Mouse (Mus musculus) kidney, adult 8-10 months (tissue): Measurements from ENCODE around the gene Chst11.

Experiments used
- DNase-seq, 2 experiments: peaks; one replicate each; pipeline ENCODE4 v3.0.0; 2022

Gene Chst11

DNA sequence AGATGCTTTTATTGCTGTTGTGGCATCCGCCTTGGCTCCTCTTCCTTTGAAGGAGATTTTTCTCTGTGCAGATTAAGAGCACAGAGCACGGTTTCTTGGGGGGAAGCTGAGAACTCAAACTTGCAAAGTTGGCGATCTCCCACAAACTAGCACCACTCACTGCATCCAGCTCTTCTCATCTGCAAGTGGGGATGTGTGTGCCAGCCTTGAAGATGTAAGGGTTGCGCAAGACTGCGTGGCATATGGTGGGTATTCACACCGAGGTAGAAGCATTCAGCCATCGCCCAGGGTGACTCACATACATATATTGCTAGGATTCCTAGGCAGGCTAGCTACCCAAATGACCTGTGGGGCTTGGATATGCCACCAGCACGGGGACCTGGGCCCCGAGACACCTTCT is 52.9 kb downstream of the Chst11 start:
- DNase-seq, result no peak

DNA sequence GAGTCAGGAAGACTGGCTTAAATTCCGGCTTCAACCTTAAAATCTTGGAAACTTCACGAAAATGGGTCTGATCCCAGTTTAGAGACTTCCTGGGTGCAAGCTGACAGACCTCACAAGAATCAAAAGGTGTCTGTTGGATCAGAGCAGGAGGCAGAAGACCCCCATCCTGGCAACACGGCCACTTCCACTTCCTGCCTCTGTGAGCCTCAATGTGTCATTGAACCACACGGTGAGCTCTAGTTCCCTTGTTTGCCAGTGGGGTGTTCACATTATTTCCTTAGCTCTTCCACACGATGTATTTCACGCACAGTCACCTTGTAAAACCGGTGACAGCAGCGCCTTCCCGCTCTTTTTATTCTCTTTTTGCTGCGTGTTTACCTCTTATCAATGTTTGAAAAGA is 54.1 kb downstream of the Chst11 start:
- no peak for DNase-seq

DNA sequence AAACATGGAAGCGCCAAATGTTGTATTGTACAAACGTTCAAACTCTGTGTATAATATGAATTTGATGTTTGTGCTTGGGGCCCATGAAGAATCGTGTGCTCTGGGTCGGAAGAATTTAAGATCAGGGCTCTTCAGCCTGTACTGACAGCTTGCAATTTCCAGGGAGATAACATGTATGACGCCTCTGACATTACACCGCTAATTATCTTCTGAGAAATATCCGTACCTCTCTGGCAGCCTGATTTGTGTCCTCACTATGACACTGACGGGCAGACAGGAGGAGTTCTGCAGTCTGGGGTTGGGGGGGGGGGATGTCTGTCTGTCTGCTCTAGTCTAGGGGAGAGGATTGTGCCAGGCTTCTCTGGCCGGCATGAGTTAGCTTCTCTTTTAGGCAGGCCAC is 56.6 kb downstream of the Chst11 start:
- DNase-seq, result no peak

DNA sequence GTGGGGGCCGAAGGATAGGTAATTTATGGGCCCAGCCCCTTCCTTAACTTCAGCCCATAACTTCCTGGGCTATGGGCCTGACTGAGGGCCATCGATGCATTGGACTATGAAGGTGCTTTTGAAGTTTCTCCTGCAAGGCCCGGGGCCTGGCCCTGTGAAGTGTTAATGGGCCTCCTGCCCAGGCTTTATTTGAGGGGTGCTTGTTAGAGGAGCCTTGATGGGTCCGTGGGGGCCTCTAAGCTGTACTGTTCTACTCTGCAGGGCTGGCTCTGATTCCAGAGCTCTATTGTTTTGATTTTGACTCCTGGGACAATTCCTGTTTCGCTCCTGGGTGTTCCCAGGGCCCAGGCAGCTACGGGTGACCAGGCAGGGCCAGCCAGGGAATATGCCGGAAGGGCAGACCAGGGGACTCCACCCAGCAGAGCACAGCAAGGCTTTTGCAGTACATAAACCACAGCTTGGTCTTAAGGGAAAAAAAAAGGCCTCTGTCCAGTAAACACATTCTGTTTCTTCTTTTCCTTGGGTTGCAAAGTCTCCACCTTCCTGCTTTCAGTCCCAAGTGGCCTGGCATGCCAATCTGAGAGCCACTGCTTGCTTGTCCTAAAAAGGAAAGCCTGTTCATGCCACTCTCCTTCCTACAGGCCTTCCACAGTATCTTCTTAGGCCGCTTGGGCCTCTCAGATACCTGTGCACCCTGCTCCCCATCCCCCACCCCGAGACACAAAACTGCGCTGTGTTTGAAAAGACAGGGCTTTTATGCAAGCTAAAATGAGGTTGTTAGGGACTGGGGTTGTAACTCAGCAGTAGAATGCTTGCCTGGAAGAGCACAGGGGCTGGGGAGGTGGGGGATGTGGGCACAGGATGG is 57.5 kb downstream of the Chst11 start:
- DNase-seq, result peak; percentile 72 to 74

DNA sequence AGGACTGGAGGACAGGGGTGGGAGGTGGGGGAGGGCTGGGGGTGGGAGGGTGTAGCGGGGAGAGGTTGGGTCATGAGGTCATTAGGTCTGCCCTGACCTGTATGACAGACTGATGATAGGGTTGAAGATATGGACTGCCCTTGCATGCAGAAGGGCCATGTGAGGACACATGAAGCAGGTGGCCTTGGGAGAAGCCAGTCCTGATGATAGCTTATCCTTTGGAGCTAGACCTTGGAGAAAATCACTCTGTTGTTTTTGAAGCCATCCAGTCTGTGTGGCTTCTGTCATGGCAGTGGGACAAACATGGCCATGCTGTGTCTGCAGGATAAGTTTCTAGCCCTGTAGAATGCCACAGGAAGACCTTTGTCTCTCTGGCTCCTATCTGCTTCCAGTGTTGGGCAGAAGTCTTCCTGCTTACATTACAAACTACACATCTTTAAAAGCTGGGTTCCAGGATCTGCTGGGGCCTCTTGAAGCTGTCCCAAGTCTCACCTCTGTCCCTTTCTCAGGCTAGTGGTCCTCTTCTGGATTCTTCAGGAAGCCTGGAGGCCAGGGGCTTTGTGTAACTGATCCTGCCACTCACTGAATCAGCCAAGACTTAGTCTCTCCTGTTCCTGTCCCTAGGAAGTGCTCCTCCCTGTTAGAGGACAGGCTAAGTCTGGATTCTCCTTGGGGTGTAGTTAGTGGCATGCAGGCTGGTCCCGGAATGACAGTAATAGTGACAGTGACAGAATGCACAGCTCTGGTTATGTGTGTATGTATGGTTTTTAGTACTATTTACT is 58.4 kb downstream of the Chst11 start:
- no peak for DNase-seq

DNA sequence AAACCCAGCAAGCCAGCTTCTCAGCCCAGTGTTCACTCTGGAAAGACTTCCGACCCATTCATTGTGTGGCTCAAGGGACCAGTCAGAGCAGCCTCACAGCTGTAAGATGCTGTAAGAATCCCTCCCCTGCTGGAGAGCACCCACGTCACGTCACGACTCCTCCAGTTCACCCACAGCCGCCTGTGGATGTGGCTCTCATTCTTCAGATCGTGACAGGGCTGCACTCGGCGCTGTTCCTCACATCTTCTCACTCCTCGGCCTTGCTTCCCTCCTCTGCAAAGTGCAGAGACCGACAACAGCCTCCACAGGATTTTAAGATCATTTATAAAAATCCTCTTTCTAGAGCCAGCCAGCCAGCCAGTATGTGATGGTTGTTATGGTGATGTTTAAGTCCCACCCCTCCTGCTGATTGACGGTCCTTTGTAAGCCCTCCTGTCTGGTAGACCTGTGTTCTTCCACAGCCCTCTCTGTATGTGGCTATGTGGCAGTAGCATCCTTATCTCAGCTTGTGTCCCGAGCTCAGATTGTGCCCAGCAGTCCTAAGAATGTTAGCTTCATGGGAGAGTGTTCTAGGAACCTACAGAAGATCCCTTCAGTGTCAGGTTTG is 64.0 kb downstream of the Chst11 start:
- DNase-seq, result no peak

DNA sequence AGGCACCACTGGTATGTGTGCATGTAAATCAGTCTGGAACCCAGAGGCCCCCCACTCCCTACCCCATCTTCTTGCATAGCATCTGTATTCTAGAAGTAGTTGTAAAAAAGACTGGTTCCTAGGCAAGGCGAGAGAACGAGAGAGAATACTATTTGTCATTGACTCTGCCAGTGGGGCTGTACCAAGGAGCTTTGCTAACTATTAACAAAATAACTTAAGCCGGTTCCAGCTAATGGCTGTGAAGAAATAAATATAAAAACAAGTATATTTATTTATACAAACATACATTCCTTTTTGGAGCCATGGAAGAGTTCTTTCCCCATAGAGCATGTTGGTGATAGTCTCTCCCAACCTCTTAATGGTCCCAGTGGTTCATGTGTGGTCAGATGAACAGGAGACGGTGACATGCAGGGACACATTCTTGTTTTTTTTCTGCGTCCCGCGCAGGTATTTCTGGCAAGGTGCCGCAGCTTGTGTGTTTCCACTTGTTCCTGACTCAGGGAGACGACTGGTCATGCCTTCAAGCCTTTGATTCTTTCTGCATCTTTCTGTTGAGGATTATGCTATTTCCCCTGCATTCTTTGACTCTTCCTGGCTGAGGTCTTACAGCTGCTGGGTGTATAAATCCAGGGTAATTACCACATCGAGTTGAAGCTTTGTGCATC is 68.7 kb downstream of the Chst11 start:
- DNase-seq, result peak; percentile 57 to 74

DNA sequence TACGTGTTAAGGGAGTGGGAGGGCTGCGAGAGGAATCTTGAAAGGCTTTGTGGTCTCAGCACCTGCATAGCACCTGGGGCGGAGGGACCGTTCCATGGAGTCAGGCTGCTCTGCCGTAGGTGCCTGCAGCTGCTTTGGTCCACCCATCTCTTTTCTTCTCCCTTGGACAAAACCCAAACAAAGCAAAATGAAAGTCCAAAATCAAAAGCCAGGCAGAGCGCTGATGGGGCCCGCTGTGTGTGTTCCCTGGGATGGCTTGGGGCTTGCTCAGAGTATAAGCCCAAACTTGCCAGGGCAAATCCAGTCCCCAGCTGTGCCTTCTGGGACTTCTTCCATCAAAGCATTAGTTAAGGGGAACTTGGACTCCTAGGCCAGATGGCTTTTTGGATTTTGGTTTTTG is 71.0 kb downstream of the Chst11 start:
- DNase-seq, result peak in 1 of 2 experiments; percentile 56

DNA sequence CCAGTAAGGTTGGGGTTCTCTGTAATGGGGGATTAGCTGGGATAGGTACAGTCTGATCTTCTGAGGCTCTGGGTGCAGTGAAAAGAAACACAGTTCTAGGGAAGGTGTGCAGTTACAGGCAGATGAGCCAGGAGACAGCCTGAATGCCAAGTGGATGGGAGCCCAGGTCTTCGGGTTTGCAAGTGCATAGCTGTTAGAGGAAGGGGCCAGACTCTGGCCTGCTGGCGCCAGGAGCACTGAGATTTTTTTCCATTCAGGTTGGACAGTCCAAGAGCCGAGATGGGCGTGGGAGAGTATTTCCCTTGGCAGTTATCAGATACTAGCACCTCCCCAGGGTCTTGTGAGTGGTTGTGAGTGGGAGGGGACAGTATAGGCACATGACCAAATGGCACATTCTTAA is 71.6 kb downstream of the Chst11 start:
- peak in 1 of 2 experiments; percentile 78 for DNase-seq

DNA sequence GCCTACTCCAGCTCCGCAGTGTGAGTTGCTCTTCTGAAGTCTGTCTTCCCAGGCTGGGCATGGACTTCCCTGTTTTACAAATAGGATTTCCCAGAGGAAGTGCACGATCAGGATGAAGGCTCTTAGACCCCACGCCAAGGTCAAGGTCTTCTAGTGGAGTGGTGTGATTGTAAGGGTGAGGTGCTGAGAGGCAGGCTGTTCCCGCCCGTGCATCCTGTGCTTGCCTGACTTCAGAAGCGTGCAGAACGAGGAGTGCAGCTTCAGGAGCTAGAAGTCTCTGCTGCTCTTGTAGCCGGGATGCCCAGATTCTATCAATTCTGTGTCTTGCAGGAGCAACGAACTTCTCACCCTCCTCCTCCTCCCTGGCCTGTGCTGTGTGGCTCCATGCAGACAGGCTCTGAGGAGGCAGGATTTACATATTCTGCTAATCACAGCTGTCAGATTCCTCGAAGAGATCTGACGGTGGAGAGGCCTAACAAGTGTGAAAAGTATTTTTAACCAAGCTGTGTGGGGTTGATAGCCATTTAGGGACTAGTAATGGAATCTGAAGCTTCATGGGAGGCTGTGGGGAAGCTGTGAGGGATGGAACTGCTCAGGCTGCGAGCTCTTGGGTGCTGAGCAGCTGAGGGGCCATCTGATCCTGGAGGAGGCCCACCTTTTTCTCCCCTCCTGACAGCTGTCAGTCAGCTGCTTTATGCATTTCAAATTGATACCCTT is 74.9 kb downstream of the Chst11 start:
- no peak for DNase-seq

DNA sequence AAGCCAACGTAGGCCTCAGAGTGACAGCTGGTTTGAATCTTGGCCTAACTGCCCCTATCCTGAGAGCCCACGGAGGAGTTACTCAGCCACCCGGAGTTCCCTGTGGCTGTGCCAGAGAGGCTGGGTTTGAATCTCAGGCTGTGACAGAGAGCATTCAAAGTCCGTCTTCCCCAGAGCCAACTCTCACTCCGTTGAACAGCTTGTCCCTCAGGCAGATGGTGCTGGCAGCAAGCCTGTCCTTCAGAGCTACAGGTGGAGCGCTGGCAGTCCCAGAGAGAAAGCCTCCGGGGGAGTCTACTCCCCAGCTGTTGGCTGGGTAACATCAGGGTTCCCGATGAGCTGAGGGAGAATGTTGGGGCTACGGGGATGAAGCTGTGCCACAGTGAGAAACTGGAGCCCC is 77.0 kb downstream of the Chst11 start:
- peak; percentile 69 to 85 for DNase-seq

DNA sequence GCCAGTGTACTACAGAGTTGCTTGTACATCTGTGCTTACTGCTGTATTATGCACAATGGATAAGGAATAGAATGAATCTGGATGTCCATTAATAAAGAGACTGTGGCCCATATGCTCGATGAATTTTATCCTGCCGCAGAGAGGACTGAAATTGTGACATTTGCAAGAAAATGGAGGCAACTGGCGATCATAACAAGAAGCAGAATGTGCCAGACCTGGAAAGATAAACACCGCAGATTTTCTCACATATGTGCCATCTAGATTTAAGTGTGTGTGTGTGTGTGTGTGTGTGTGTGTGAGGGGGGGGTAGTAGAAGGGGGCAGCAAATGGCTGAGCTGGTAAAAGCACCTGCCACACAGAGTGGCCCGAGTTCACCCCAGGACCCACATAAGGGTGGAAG is 79.5 kb downstream of the Chst11 start:
- DNase-seq, result no peak

DNA sequence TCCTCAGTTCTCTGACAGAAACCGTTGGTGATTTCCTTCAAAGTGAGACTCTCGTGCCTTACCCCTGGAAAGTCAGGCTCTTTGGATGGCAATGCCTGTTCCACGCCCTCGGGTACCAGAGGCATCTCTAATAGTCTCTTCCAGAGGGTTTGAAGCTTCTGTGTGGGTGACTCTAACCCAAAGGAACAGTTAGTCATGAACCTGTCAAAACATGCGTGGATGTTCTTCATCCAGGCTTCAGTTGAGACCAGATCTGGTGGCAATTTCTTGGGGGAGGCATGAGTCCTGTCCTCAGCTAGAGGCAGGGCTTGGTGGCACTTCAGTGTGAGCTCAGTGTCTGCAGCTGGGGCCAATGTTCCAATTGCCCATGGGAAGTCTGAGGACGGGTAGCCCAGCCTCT is 80.9 kb downstream of the Chst11 start:
- no peak for DNase-seq

DNA sequence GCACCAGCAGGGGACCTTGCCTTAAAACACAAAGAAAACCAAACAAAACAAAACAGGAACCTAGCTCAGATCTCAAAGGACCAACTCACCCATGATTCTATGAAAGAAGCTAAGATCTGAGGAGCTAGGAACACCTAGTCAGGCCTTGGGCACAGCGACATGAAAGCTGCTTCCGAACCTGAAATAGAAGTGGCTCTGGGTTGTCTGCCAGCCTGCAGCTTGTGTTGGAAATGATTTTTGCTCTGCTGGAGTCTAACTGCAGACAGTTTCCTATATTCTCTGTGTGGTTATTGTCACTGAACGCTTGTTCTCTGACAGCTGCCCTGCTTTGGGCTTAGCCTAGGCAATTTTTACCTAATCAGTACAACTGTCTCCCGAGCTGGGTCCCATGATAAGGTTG is 82.0 kb downstream of the Chst11 start:
- DNase-seq, result no peak

DNA sequence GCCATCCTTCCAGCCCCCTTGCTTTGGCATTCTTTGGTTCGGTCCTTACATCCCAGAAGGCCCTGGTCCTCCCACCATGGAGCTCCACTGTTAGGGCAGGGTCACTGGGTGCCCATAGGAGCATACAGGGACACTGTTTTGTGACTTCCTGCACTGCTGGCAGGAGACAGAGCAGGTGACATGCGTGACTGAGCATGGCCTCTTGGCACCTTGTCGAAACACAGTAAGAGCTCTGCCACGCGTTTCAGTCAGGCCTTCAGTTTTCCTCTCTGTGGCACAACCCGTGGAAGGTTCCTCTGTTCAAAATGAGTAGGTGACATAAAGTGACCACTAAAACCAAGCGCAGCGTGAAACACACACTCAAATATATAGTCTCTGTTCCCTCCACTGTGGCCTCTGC is 83.2 kb downstream of the Chst11 start:
- DNase-seq, result peak in 1 of 2 experiments; percentile 55

DNA sequence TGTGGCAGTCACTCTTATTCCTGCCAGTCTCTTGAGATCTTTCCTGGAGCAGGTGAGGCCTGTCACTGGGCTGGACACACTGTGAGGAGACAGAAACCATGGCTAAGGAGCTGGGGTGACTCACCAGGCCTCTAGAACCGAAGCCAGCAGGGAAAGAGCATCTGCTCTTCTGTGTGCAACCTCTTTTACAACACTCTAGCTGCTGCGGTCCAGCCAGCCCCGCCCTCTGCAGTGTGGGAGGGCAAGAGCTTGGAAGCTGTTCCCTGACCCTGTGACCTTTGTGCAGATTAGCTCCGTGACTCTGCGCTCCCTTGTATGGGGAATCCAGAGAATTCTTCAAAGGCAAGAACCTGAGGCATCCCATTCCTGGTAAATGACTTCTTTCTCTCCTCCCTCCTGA is 84.5 kb downstream of the Chst11 start:
- peak in 1 of 2 experiments; percentile 52 for DNase-seq

DNA sequence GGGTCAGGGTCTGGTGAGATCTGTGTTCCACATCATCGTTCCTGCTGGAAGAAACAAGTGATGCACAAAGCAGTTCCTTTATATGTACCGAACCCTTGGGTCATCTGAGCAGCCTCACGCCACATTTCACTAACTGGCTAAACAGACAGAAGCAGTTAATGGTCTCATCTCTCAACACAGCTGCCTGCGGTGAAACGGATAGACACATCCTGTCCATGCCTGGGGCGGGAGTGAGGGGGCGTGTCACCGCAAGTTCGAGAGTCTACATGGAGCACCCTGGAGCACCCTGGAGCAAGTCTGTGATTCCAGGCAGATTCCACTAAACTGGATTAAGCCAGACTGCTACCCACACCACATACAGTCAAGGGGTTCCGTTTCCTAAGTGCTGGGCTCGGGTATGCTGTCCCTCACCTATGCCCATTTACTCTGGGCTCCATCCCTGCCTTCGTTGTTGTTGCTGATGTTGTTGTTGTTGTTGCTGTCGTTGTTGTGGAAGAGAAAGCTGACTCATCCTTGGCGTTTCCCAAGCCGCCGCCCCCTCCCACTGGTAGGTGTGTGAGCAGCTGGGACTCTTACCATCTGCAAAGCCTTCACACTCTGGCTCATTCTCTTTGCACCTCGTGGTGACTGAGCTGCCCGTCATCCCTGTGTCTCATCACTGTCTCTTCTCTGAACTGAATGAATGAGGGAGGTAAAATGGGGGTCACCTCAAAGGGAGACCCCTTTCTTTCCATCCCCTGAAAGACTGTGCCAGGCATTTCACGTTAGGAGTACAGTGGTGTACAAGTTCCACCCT is 86.7 kb downstream of the Chst11 start:
- no peak for DNase-seq

DNA sequence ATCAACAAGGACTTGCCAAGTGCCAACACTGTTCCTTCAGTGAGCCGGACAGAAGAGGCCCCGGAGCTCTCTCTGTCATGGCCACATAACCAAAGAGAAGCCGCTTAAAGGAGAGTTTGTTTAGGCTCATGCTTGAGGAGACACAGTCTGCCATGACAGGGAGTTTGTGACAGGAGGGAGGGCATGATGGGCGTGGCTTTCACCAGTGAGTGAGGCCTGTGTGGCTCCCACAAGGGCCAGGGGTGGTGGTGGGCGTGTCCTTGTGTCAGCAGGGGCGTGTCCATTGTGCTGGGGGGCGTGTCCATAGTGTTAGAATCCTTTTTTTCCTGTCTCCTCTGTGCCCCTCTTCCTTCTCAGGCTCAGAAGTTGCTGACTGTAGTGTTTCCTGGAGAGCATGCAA is 87.8 kb downstream of the Chst11 start:
- no peak for DNase-seq

DNA sequence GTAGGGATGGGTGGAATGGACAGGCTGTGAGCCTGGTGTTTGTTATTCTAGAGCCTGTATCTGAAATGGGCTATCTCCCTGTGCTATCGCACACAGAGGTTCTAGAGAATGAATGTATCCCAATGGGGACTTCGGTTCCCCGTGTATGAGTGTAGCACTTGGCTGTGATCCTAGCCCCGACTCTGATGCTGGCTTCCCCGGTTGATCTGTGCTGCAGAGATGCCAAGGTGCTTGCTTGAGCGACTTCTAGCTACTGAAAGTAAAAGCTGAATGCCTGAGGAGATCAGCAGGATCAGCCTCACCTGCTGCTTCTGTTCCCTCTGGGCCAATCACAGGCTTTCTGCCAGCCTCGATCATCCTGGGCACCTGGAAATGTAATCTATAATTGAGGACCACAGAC is 91.5 kb downstream of the Chst11 start:
- DNase-seq, result no peak

DNA sequence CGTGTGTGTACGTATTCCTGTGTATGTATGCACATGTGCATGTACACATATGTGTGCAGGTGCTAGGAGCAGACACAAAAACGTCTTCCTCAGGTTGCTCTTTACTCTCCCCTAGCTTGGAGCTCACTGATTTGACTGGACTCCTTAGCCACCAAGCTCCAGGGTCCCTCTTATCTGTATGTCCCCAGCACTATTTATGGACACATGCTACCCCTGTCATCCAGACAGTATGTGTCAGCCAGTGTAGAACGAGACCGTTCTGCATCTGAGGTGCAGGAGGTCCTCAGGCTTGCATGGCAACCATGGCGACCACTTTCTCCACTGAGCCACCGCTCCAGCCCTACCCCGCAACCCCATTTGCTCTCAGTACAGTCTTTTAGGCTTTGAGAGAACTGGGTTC is 93.4 kb downstream of the Chst11 start:
- DNase-seq, result no peak

DNA sequence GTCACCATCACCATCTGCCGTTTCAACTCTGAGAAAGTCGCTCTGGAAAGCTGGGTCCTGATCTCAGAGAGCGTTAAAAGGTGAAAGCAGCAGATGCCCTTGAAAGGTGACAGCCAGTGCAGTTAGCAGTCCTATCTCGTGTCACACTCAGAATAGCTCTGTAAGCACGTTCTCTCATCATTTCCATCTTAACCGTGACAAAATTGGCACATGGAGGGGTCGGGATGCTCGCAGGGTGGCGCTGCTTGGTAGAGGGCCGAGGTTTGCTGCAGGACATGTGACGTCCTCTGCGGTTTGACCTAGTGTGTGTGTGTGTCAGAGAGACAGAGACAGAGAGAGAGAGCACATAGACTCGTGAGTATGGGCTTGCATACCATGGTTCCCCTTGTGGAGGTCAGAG is 94.5 kb downstream of the Chst11 start:
- no peak for DNase-seq

DNA sequence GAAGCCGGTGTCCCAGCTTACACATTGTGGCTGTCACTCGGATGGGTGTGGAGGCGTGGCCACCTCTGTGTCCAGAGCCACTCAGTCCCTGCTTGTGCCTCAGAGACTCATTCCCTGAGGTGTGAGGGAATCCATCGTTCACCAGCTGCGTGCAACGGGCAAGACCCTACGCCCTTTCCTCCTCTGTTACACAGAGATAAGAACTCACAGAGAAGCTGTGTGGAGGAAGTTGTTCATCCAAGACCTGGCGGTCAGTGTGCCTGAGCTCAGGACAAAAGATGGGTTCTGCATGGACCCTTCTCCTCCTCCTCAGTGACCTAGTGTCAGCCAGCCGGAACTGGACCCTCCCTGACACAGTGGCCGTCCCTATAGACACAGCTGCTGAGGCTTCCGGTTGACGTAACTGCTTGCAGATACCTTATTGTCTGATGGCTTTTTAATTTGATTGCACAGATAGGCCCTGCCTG is 95.0 kb downstream of the Chst11 start:
- DNase-seq, result no peak
